Mouse (Mus musculus) spleen, adult 2 months (tissue): ENCODE data around the gene Irx3.

ENCODE experiments used
- CTCF ChIP-seq: fragments of 200-500 bp; IDR thresholded peaks from 2 replicates; pipeline ENCODE4 v1.5.1; 2011; ENCODE audit warnings: mild to moderate bottlenecking, inconsistent platforms; ENCODE audit not compliant: insufficient read depth, insufficient read length, insufficient replicate concordance; ENCODE audit errors: extremely low read depth
- POLR2A ChIP-seq: fragments of 200-500 bp; IDR thresholded peaks from 2 replicates; pipeline ENCODE4 v1.6.1; 2011; ENCODE audit warnings: low read depth, low read length, inconsistent platforms

DNA sequence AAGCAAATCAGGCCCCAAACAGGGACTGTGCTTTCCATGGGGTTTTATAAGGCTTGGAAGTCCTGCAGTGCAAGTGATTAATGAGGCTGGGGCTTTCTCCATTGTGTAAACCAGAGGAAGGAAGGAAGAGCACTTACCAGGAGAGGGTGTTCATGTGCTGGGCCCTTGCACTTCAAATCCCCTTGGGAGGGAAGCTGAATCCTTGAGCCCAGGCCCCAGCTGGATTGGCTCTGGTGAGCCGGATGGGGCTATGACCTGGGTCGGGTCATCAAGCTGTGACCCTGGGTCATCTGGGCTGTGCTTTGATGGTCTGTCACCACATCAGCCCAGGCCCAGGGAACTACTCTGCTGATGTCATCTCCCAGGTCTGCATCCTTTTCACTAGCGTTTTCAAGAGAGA, 16.9 kb upstream of the Irx3 start:
- TF ChIP-seq CTCF (no peak), POLR2A (no peak)
